Mouse (Mus musculus) adrenal gland, adult 2 months (tissue): ENCODE measurements around the gene Rab22a. TPM values are rescaled to one million over a fixed set of nuclear protein-coding genes. Genes with fewer than 3 reads are reported as not detected.
A peak's percentile ranks its signal among the peaks of the same experiment; 100 is the strongest.

Experiments
- DNase-seq: peaks from one replicate; pipeline ENCODE4 v3.0.0; 2021
- microRNA-seq, 2 experiments: library from miRNA; unstranded; fragments of <30 nt; microRNA quantifications; one replicate each; pipeline ENCODE4 v1.2.0; 2021
- polyA plus RNA-seq: library from polyadenylated mRNA; depleted of rRNA; stranded (reverse); fragments of >200 nt; gene quantifications from 2 replicates; pipeline ENCODE4 v1.2.3, GENCODE M21; 2012; rRNA removed
- total RNA-seq, 2 experiments: library from RNA; stranded (reverse); gene quantifications; 2 replicates each; pipeline ENCODE4 v1.2.3; 2021

The Rab22a gene
- total and polyA plus RNA-seq, 3 experiments: 30.0 to 62.4 (median 35.0) TPM

DNA sequence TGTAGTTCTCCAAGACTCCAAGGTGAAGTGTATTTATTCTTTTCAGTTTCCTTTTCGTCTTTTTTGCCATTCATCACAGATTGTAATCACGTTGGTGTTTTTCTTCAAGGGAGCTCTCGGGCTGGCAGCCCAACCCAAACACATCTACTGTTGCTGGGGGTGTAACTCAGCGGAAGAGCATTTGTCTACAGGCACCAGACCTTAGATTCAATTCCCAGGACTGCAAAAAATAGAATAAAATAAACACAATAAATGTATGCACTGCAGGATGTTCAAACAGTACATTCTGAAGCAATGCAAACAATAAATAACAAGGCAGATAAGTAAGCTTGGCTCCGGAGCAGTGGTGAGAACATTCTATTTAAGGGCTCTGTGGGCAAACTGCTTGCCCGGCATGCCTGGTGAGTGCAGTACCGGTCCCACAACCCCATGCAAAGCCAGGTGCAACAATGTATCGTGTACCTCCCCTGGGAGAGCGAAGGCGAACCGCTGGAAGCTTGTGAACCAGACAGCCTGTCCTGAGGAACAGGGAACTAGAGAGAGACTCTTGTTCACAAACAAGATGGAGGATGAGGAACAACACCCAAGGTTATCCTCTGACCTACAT is 62.8 kb downstream of the Rab22a start:
- DNase-seq: no peak

- no peak for DNase-seq
Observed at GRCm38 (mm10) chr2:173724382-173724781, 64.8 kb downstream of the Rab22a start.

GRCm38 (mm10) chr2:173724940-173725807 is 65.6 kb downstream of the Rab22a start:
- DNase-seq: peak; percentile 39

- no peak for DNase-seq
Observed at GRCm38 (mm10) chr2:173725819-173726218, 66.3 kb downstream of the Rab22a start.

DNA sequence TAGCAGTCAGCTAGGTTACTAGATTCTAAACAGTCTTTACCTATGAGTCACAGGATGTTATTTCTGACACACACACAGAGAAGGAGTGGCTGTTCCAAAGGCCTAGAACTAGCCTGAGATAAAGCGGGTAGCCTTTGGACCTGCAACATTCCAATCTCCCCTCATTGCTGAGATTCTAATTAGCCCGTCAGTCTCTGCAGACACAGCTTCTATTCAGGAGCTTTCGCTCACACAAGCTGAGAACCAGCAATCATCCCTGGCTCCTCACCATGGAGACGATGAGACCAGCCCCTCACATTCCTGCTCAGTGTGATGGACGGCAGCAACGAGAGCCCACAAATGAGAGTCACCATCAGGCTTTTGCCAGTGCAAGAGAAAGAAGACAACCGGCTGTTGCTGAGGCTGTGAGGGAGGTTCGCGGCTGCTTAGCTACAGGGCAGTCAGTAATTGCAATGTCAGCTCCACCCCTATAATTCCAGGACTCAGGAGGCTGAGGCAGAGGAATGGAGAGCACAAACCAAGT is 70.9 kb downstream of the Rab22a start:
- no peak for DNase-seq

GRCm38 (mm10) chr2:173734426-173734825 is 74.9 kb downstream of the Rab22a start:
- DNase-seq: no peak

DNA sequence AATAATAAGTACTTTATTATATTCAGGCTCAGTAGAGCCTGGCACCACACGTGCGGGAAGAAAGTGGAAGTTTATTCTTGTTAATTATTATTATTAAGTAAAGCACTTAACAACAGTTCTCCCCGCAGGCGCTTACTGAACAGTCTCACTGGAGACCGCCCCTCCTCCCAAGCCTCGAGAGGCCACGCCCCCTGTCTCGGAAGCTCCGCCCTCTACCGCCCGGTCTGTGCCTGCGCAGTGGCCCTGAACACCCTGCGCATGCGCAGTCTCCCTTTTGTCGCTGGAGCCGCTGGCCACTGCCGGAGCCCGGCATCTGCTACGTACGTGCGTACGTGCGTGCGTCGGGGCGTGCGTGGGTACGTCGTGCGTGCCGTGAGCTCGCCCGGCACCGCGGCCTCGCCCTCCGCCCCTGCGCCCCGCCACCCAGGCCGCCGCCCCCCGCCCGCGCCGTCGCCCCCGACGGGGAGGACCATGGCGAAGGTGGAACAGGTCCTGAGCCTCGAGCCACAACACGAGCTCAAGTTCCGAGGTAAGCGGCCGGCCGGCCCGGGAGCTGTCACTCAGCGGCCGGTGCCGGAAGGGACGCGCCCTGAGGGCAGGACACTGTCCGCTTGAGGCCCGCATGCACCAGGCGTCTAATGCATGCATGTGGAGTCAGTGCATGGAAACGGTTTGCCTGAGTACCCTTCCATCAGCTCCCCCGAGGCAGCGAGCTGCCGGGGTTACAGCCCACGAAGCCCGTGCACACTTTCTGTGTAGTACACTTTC is 77.8 kb downstream of the Rab22a start, which contains the start of gene Vapb:
TSS of gene Vapb (plus strand) at position 290 of the 768 bp plus-strand sequence.
- peak; percentile 99 for DNase-seq

DNA sequence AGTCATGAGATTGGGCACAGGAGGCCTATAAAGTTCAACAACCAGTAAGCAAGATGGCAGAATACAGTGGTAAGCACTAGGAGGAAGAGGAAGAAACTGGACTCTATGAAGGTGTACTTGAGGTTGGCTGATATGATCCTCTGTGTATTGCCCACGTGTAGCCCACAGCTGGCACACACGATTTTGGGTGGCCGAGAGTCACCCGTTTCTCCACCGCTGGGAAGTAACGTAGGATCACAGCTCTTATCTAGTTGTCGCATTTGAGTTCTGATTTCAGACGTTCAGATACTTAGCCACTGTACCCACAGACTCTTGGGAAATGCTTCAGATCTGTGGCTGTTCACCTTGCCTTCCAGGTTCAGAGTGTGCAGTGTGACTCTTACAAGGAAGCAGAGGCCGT is 78.7 kb downstream of the Rab22a start:
- no peak for DNase-seq

- no peak for DNase-seq
Observed at GRCm38 (mm10) chr2:173739107-173739506, 79.5 kb downstream of the Rab22a start.

DNA sequence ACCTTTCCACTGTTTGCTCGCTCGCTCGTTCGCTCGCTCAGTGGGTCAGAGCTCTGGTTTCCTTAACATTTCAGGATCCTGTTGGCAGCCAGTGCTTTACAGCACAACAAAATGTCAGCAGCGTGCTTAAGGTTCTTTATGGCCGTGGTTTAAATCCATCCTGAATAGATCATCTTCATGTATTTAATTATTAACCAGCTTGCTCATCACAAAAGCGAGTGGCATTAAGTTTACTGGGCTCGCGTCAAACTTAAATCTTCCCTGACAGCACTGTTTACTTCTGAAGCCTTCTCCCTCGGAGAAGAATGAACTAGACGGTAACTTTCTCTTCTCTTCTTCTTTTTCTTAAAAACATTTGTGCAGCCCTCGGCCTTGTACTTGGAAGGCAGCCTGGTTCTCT is 82.5 kb downstream of the Rab22a start:
- no peak for DNase-seq

- DNase-seq: peak; percentile 53
Observed at GRCm38 (mm10) chr2:173742744-173743143, 83.2 kb downstream of the Rab22a start.

DNA sequence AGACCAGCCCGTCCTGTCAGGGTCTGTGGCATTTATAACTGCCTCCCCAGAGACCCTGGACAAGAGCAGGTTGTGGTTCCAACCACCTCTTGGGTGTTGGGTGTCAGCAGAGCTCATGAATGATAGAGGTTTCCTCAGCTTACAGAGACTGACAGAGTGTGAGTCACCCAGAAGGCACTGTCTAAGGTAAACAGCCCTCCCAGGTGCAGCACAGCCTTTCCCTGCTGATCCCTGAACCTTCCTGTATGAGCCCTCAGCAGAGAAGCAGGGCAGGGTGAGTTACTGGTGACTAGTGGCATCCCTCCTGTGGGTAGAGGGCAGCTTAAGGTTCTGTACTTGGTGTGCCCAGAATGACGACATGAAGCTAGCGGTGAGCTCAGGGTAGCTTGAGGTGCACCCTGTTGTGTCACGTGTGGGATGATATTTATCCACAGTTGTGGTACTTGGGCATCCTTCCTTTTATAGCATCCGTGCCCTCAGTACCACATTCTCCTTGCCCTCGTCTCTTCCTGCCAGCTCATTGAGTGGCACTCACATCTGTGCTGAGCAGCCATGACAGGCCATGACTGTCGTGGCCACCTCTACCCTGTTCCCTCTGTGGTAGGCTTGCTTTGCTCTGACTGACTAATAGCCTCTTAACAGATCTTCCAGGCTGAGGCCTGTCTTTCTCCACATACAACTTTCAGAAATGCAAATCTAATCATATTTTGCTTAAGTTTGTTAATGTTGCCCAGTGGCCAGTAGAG is 84.7 kb downstream of the Rab22a start:
- DNase-seq: no peak

- DNase-seq: no peak
Observed at GRCm38 (mm10) chr2:173748961-173749659, 89.5 kb downstream of the Rab22a start.

DNA sequence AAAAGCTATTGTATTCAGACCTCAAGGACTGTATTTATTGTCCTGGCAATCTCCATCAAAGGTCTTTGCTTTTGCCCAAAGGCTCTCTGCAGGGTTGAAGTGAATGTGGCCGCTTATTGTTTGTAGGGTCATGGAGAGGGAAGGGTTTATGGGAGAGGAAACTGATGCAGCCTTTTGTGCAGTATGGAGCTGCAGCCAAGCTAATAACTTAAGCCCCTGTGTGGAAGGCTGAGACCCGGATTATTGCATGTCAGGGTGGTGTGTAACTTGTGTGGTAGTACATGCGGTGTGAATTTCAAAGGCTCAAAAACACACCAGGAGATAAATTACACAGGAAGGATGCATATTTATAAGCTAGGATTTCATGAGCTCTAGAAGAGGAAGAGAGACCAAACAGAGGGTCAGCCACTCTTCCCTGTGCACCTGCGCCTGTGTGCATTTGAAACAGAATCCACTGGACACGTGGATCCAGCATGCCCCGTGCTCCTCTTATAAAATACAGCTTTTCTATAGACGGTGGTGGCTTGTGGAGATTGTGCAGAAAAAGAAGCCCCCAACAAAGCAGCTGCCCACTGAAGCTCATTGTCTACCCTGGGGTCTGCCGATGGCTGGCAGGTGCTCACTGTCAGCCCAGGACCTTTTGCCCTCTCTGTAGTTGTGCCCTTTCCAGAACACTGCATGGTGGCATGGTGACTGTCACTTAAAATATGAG is 96.0 kb downstream of the Rab22a start:
- no peak for DNase-seq

Small RNA genes lying within 50 kb of the gene (microRNA-seq; reads per million reads assigned to microRNA genes)
- gene Mir6340: 0 reads per million in 2 experiments

Other genes starting within 250 kb of the Rab22a start
- not detected for gene 1700021F07Rik, start 137.2 kb upstream of the Rab22a start, total RNA-seq
- not detected in 2 replicates for gene 1700021F07Rik, start 137.2 kb upstream of the Rab22a start, polyA plus RNA-seq
- not detected for gene Ankrd60, start 81.4 kb upstream of the Rab22a start, total RNA-seq
- not detected in 2 replicates for gene Ankrd60, start 81.4 kb upstream of the Rab22a start, polyA plus RNA-seq
- gene 1700010B08Rik, start 59.7 kb downstream of the Rab22a start, total RNA-seq: not detected
- gene 1700010B08Rik, start 59.7 kb downstream of the Rab22a start, polyA plus RNA-seq: not detected in 2 replicates
- 100 to 1,000 TPM; 173 to 209 TPM for gene Vapb, start 77.8 kb downstream of the Rab22a start, total RNA-seq
- 13.1 and 17.3 TPM in 2 replicates for gene Vapb, start 77.8 kb downstream of the Rab22a start, polyA plus RNA-seq